Mouse (Mus musculus): ENCODE measurements at regions not wholly inside any gene's neighbourhood (a gene's known extent, or its start where the extent isn't known, plus 50 kb on each side); places are given as distances from the start of the nearest gene placed in this dataset.
A peak's percentile ranks its signal among the peaks of the same experiment; 100 is the strongest.

DNA sequence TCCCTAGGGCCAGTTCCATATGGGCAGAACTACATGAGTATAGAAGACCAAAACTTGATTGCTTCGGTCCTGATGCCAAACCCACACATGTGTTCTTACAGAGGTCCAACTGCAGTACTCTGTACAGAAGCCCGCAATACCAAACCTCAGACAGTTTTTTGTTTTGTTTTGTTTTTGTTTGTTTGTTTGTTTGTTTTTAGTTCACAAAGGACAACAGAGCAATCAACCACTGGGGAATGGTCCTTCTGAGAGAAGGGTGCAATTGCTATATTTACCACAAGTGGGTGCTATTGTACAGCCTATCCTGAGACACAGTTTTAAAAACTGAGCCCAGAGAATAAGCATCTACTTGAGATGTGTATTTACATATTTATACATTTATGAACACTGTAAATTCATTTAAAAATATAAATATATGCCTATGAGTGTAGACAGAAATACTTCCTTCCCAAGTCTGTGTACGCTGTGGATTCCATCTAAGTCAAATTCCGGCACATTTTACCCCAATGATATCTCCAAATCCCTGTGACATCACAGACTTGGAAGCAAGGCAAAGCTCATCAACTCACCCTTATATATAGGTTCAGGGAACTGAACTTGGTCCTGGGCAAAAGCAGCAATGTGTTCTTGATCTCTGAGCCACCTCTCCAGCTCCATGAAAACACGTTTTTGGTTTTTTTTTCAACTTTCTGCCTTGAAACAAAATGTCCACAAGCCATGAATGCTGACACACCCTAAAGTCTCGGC, 101.3 kb upstream of the A26c2 start:
- DNase-seq = no peak

DNA sequence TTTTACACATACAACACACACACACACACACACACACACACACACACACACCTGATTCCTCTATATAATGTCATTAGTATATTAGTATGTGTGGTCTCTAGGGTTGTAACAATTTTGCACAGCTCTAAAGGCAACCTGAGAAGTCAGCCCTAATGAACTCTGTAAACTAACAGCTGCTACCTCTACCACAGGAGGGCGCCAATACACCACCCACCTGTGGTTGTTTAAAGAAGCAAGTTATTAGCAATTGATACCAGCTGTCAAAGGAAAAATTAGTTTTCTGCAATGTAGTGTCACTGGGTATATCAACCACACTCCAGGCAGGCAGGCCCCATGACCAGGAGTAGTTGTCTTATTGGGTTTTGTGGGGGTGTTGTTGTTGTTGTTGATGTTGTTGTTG, 98.8 kb upstream of the A26c2 start:
- DNase-seq = peak; percentile 10

DNA sequence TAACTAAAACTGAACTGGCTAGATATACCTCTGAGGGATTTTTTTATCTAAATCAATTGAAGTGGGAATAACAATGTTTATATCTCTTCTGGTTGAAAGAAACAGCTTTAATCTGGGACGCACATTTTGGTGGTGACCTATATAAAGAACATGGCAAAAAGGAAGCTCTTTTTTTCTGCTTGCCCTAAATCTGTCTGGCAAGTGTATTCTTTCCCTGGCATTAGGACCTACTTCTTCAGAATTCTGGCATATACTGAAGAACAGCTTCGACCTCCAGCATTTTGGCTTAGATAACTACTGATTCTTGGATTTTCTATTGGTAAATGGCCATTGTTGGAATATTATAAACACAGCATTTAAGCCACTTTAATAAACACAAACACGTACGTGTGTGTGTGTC, 70.9 kb upstream of the A26c2 start:
- DNase-seq = no peak

DNA sequence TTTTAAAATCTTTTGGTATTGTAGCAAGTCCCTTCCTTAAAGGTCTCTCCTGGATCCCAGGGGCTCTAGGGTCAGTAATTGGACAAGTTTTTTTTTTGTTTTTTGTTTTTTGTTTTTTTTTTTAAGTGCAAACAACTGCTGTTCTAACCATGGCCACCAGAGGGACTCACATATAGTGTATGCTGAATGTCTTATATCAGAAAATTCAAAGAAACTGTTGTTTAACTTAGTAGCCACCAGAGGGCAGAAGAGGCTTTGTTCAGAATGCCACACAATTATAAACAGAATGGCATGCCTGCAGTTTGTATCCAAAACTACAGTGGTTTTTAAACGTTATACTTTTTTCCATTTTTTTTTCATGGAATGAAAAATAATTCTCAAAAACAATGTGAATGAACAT, 53.6 kb upstream of the A26c2 start:
- DNase-seq = peak; percentile 3
